Mouse (Mus musculus) adrenal gland (tissue): ENCODE measurements at regions not wholly inside any gene's neighbourhood (a gene's known extent, or its start where the extent isn't known, plus 50 kb on each side); places are given as distances from the start of the nearest gene placed in this dataset.

ENCODE experiments used
- intact Hi-C: fragments of 180-260 bp; cut with DNase I; formaldehyde crosslinking; loops from one replicate; pipeline ENCODE4 v1.15.1; 2025

DNA sequence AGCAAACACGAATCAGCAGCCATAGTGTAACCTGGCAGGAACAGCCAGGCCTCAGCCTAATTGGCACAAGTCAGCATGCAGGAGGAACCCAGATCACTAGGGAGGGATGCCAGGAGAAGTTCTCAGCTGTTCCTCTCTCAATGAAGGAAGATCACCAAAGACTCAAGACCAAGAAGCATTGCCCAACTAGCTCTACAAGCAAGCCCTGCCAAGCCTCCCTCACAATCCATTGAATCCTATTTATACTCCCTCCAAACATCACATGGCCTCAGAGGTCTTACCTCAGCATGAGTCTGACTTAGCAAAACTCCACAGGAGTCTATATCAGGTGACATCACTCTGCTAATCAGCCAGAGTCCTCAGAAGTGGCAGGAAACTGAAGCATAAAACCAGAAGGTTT, 135.1 kb downstream of the Rbm43 start:
- intact Hi-C loops = no loop called here

- intact Hi-C loops = loop anchor here (10.0 kb wide), 1 partner anchor 508 kb away; no protein-coding TSS in a partner anchor
These were observed 112.0 kb downstream of the Rbm43 start for GRCm38 (mm10) chr2:51822976-51823375.

DNA sequence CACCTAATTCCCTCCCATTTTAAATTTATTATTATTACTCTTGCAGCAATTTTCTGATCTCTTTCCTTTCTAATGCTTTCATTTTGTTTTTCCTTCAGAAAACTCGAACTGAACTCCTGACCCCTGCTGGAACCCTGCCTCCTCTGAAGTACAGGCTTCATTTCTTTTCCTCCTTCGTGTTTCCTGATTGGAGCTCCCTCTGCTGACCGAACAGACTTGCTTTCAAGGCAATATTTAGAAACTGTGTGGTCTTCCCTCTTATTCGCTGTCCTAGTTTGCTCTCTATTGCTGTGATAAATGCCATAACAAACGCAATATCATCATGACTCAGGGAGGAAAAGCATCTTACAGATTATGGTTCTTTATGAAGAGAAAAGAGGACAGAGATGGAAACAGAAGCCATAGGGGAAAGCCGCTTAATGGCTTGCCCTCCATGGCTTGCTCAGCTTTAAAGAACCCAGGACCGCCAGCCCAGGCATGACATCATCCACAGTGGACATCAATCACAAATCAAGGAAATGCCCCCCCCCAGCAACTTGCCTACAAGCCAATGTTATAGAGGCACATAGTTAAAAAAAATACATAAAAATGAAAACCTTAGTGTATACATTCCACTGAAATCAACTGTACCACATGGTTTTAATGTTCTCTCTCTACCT, 104.5 kb downstream of the Rbm43 start:
- intact Hi-C loops = loop anchor here (10.0 kb wide), 1 partner anchor 1526 kb away; no protein-coding TSS in a partner anchor

- intact Hi-C loops = loop anchor here (10.0 kb wide), 1 partner anchor 1526 kb away; no protein-coding TSS in a partner anchor
These were observed 103.8 kb downstream of the Rbm43 start for GRCm38 (mm10) chr2:51830965-51831720.

GRCm38 (mm10) chr2:51837864-51838263, 97.1 kb downstream of the Rbm43 start:
- intact Hi-C loops = loop anchor here (10.0 kb wide), 1 partner anchor 1533 kb away; no protein-coding TSS in a partner anchor

GRCm38 (mm10) chr2:51840808-51841207, 94.2 kb downstream of the Rbm43 start:
- intact Hi-C loops = no loop called here

GRCm38 (mm10) chr2:51844831-51845230, 90.1 kb downstream of the Rbm43 start:
- intact Hi-C loops = no loop called here

- intact Hi-C loops = no loop called here
These were observed 87.4 kb downstream of the Rbm43 start for GRCm38 (mm10) chr2:51847556-51847955.

DNA sequence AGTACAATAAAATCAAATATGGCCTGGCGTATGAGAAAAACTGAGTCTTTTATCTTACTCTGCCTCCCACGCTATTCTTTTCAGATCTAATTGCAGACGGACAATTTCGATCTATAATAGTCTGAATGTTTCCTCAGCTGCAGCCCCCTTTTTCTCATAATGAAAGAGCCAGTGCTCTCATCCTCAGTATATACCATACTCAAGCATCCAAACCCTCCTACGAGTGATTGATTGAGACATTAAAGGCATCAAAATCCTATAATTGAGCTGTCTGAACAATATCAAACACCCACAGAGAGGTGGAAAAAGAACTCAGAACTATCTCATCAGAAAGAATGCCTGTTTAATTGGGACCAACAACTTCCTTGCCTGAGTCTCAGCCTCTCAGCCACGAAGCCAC, 87.0 kb downstream of the Rbm43 start:
- intact Hi-C loops = no loop called here

DNA sequence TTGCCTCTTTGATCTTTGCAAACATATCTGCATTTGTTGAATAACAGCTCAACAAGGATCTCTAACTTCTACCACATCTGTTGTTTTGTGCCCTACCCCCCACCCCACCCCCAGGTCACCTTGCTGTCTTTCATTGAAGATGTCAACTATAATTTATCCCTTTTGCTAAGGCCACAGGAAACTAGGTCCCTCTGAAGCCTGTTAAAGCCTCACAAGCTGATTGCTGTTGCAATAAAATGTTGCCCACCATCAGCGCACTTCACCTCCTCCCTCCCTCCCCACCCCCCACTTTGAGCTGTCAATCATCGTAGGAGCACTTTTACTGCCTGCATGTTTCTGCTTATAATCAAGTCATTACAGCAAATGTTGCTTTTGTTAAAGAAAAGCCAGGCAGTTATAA, 86.5 kb downstream of the Rbm43 start:
- intact Hi-C loops = no loop called here

DNA sequence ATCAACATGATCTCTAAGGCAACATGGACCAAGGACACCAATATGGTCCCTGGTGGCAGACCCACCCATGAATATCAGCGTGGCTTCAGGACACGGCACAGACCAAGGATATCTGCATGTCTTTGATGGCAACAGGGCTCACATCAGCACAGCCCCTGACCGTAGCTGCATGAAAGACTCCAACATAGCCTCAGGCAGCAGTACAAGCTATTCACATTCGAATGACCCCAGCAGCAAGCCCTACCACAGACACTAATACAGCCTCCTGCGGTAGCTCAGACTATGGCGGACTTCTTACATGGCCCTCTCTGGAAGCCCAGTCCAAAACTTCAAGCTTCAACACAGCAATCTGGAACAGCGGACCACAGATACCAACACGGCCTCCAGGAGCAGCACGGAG, 84.4 kb downstream of the Rbm43 start:
- intact Hi-C loops = no loop called here

DNA sequence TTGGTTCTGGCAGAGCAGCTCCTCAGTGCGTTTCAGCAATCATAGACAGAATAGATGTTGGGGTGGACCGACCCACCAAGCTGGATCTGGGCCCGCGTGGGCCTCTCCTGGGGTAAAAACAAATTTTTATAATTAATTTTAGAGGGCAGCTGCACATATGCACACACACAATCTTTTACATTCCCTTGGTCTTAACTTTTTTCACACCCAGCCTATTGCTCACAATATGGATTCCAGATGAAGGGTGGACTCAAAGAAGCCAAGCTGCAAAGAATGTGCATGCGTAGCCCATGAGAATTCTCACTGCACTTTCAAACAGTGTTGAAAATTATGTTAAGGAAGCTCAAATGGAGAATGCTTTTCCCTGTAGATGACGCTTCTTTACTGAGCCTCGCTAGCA, 83.3 kb downstream of the Rbm43 start:
- intact Hi-C loops = no loop called here

GRCm38 (mm10) chr2:51857226-51857625, 77.7 kb downstream of the Rbm43 start:
- intact Hi-C loops = no loop called here

GRCm38 (mm10) chr2:51866045-51866444, 68.9 kb downstream of the Rbm43 start:
- intact Hi-C loops = no loop called here

GRCm38 (mm10) chr2:51868878-51869510, 66.0 kb downstream of the Rbm43 start:
- intact Hi-C loops = no loop called here

- intact Hi-C loops = no loop called here
These were observed 63.4 kb downstream of the Rbm43 start for GRCm38 (mm10) chr2:51871571-51871970.
